Mouse (Mus musculus) neural tube, embryonic 14.5 days (tissue): Measurements from ENCODE around the gene Prpf18. TPM values are rescaled to one million over a fixed set of nuclear protein-coding genes. Genes with fewer than 3 reads are reported as not detected.

ENCODE experiments used
- ATAC-seq: fragments of 200-750 bp; cut with Nextera tagmentation; 2 replicates; pipeline ENCODE4 v1.8.0; 2017; ENCODE audit warnings: low read depth, mild to moderate bottlenecking, moderate TSS enrichment, moderate library complexity
- H3K27ac ChIP-seq: fragments of 300-500 bp; sonication (generic); 2 replicates; pipeline ENCODE4 v1.5.1; 2014; ENCODE audit warnings: low read depth, mild to moderate bottlenecking, control low read depth, low read length, moderate library complexity, mixed read lengths
- H3K27me3 ChIP-seq: fragments of 300-500 bp; sonication (generic); 2 replicates; pipeline ENCODE4 v1.6.1; 2014; ENCODE audit warnings: low read length; ENCODE audit not compliant: control insufficient read depth, insufficient read depth
- H3K36me3 ChIP-seq: fragments of 300-500 bp; sonication (generic); 2 replicates; pipeline ENCODE4 v1.6.1; 2014; ENCODE audit warnings: low read length, mixed read lengths; ENCODE audit not compliant: control insufficient read depth, insufficient read depth
- H3K4me1 ChIP-seq: fragments of 300-500 bp; sonication (generic); 2 replicates; pipeline ENCODE4 v1.6.1; 2014; ENCODE audit warnings: low read length; ENCODE audit not compliant: control insufficient read depth, insufficient read depth
- H3K4me2 ChIP-seq: fragments of 300-500 bp; sonication (generic); 2 replicates; pipeline ENCODE4 v1.6.1; 2014; ENCODE audit warnings: mild to moderate bottlenecking, low read depth, low read length, control low read depth
- H3K4me3 ChIP-seq: fragments of 300-500 bp; sonication (generic); 2 replicates; pipeline ENCODE4 v1.5.1; 2014; ENCODE audit warnings: low read depth, low read length, control low read depth, mixed read lengths
- H3K9ac ChIP-seq: fragments of 300-500 bp; sonication (generic); replicated peaks from 2 replicates; pipeline ENCODE4 v1.6.1; 2014; ENCODE audit warnings: low read depth, mild to moderate bottlenecking, control low read depth, low read length, mixed read lengths
- H3K9me3 ChIP-seq: fragments of 300-500 bp; sonication (generic); 2 replicates; pipeline ENCODE4 v1.6.1; 2016; ENCODE audit warnings: low read length; ENCODE audit not compliant: control insufficient read depth
- WGBS: fragments of 180-500 bp; shearing (Covaris S2); extraction: QIAGEN DNeasy Blood & Tissue Kit; methylation state at CpG from one replicate; pipeline ENCODE4 v1.1.7; 2014; 5-methylcytosine and 5-hydroxymethylcytosine counted together
- polyA plus RNA-seq: library from polyadenylated mRNA; unstranded; fragments of >200 nt; fragmentation: Nextera tagmentation; extraction: Ambion mirVana; gene quantifications from 2 replicates; pipeline ENCODE4 v1.2.1, GENCODE M21; 2014

Prpf18 gene
- polyA plus RNA-seq, 1 experiment from 2014 or later: 46.3 TPM

DNA sequence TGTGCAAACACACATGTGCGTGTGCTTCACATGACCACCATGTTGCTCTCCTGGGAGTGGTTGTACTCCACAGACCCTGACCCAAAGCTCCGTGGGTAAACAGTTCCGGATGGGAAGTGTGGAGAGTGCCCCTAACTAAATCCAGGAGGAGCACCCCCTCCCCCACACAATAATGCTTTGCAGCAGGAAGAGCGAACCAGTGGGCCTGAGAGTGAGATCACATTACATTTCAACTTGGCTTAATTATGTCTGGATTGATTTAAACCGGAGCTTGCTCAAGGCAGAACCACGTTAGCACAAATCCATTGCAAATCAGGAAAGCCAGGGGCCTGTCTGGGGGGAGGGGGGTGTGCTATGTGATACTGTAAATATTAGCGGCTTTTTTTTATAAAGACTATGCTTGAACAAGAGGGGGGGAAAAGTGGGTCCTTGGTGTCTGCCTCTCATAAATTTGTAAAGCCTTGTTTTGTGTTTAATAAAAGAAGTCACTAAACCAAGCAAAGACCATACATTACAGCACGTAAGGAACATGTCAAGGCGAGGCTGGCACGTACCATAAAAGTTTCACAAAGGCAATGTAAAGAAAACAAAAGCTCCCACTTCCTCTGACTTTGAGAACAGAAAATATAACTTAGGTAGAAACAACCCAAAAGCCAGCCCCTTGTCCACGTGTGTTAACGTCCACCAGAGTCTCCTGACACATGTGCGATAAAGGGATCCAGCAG is 64.1 kb downstream of the Prpf18 start:
- peaks cover 21% of the 10 kb centered on the region for H3K36me3 ChIP-seq
- no peak overlapping the region for H3K4me2 ChIP-seq
- no peaks in the 10 kb centered on the region for H3K9me3 ChIP-seq
- ATAC-seq: peak; percentile 68; the same call in 1 of the 2 replicates
- WGBS: 45% methylated on average over 13 of the region's 13 CpGs
- no peak overlapping the region for H3K4me3 ChIP-seq
- H3K27ac ChIP-seq: no peak overlapping the region
- H3K9ac ChIP-seq: no peak overlapping the region
- no peaks in the 10 kb centered on the region for H3K27me3 ChIP-seq
- no peaks in the 10 kb centered on the region for H3K4me1 ChIP-seq

GRCm38 (mm10) chr2:4586245-4586644 is 65.7 kb downstream of the Prpf18 start:
- Histone ChIP-seq H3K4me3 (no peak overlapping the region), H3K27me3 (no peaks in the 10 kb centered on the region), H3K36me3 (peaks cover 7% of the 10 kb centered on the region; the same call in 1 of the 2 replicates), H3K4me1 (no peaks in the 10 kb centered on the region), H3K27ac (no peak overlapping the region), H3K9ac (no peak overlapping the region), H3K4me2 (no peak overlapping the region), H3K9me3 (no peaks in the 10 kb centered on the region)
- WGBS: 69% methylated on average over 11 of the region's 11 CpGs
- no peak for ATAC-seq

GRCm38 (mm10) chr2:4584252-4584651 is 67.7 kb downstream of the Prpf18 start:
- H3K36me3 ChIP-seq: peaks cover 4% of the 10 kb centered on the region; the same call in 1 of the 2 replicates
- H3K27me3 ChIP-seq: no peaks in the 10 kb centered on the region
- no peak for ATAC-seq

DNA sequence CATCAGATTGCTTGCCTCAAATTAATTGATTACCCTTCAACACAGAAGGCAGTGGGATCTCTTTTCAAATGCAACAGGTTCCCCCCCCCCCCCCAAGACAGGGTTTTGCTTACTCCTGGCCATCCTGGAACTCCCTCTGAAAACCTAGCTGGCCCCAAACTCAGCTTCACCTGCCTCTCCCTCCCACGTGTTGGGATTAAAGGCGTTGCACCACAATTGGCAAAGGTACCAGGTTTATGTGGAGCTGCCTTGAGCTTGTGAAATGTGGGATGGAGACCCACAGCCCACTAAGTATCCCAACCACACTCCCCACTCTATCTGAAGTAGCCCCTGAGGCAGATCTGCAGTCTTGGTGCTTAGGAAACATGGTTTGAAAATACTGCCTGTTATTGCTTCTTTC is 69.0 kb downstream of the Prpf18 start:
- WGBS: 92% methylated on average over 2 of the region's 2 CpGs

More at GRCm38 (mm10) chr2:4584252-4584651, 67.7 kb downstream of the Prpf18 start:
- no peaks in the 10 kb centered on the region for H3K4me1 ChIP-seq
- no peaks in the 10 kb centered on the region for H3K9me3 ChIP-seq
- no peak overlapping the region for H3K4me3 ChIP-seq
- H3K9ac ChIP-seq: no peak overlapping the region
- no peak overlapping the region for H3K4me2 ChIP-seq
- H3K27ac ChIP-seq: no peak overlapping the region
- WGBS: 74% methylated on average over 5 of the region's 5 CpGs

DNA sequence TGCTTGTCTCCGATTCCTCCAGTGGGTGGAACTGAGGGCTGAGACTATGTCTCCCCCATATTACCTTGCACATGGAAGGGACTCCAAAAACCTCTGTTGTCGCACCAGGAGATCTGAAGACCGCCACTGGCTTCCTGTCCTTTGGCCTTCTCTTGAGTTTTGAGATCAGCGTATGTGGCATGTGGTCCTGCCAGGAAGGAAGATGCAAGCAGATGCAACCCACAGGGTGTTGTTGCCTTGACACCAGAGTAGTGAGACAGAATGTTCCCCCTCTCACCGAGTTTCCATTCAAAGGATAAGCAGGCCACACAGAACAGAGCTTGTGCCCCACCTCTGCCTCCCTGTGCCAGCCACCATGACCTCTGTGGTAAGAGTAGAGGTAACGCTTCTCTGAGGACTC is 71.2 kb downstream of the Prpf18 start:
- 68% methylated on average over 6 of the region's 6 CpGs for WGBS
- H3K27me3 ChIP-seq: no peaks in the 10 kb centered on the region
- no peak for ATAC-seq
- no peak overlapping the region for H3K4me2 ChIP-seq
- H3K27ac ChIP-seq: no peak overlapping the region
- no peaks in the 10 kb centered on the region; the same call in 1 of the 2 replicates for H3K36me3 ChIP-seq
- H3K9ac ChIP-seq: no peak overlapping the region
- H3K4me3 ChIP-seq: no peak overlapping the region
- H3K9me3 ChIP-seq: no peaks in the 10 kb centered on the region
- H3K4me1 ChIP-seq: peaks cover 3% of the 10 kb centered on the region; the same call in 1 of the 2 replicates

More for the DNA sequence above, 69.0 kb downstream of the Prpf18 start:
- peaks cover 3% of the 10 kb centered on the region; the same call in 1 of the 2 replicates for H3K4me1 ChIP-seq
- no peak for ATAC-seq
- no peak overlapping the region for H3K9ac ChIP-seq
- H3K36me3 ChIP-seq: 0 out of 2 replicates have a peak, but pooled peaks cover 4% of the 10 kb centered on the region
- no peak overlapping the region for H3K4me2 ChIP-seq
- H3K9me3 ChIP-seq: no peaks in the 10 kb centered on the region
- no peak overlapping the region for H3K4me3 ChIP-seq
- H3K27ac ChIP-seq: no peak overlapping the region
- H3K27me3 ChIP-seq: no peaks in the 10 kb centered on the region

DNA sequence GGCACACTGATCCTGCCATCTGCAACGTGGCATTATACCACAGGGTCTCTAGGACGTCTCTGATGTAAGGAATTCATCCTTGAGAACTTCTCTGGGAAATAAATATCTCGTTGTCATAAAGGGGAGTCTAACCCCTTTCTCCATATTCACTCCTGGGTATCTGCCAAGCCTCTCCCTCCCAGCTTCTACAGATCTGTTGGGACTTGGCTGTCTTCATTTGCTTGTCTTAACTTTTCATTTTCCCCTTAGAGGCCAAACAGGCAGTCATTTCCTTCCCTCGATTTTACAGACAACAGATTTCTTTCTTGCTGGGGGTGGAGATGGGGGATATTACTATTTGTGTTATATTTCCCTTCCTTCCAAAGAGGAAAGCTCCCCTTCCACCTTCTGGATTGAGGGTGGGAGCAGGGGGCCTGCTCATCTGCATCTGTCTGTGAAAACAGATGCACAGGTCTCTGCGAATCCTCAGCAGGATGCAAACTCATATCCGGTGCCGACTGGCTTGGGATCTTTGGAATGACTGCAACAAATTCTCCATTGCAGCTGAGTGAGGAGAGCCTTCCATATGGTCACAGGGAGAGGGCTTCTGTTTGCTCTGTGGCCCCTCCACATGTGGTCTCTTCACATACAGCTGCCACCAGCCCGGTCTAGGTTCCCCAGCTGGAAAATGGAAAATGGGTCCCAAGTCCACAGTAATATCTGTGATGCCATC is 72.4 kb downstream of the Prpf18 start:
- H3K4me3 ChIP-seq: no peak overlapping the region
- no peaks in the 10 kb centered on the region; the same call in none of the 2 replicates for H3K36me3 ChIP-seq
- H3K27me3 ChIP-seq: no peaks in the 10 kb centered on the region
- no peaks in the 10 kb centered on the region for H3K9me3 ChIP-seq
- 65% methylated on average over 8 of the region's 8 CpGs for WGBS
- peaks cover 7% of the 10 kb centered on the region; the same call in 1 of the 2 replicates for H3K4me1 ChIP-seq
- H3K27ac ChIP-seq: 0 out of 2 replicates have a peak overlapping the region, but pooled peaks have one; percentile 31
- H3K9ac ChIP-seq: no peak overlapping the region
- ATAC-seq: peak; percentile 47; the same call in 1 of the 2 replicates
- H3K4me2 ChIP-seq: no peak overlapping the region

GRCm38 (mm10) chr2:4578291-4578690 is 73.6 kb downstream of the Prpf18 start:
- ATAC-seq: no peak
- Histone ChIP-seq H3K4me3 (no peak overlapping the region), H3K4me2 (no peak overlapping the region), H3K4me1 (peaks cover 7% of the 10 kb centered on the region; the same call in 1 of the 2 replicates), H3K9ac (no peak overlapping the region), H3K27me3 (no peaks in the 10 kb centered on the region), H3K27ac (no peak overlapping the region), H3K36me3 (peaks cover under 1% of the 10 kb centered on the region), H3K9me3 (no peaks in the 10 kb centered on the region)
- 74% methylated on average over 5 of the region's 5 CpGs for WGBS

- no peak for ATAC-seq
- peaks cover 7% of the 10 kb centered on the region; the same call in 1 of the 2 replicates for H3K4me1 ChIP-seq
- H3K9me3 ChIP-seq: no peaks in the 10 kb centered on the region
- no peak overlapping the region for H3K9ac ChIP-seq
- no peaks in the 10 kb centered on the region for H3K27me3 ChIP-seq
- WGBS: 92% methylated on average over 7 of the region's 7 CpGs
- peaks cover 10% of the 10 kb centered on the region for H3K36me3 ChIP-seq
- no peak overlapping the region for H3K27ac ChIP-seq
- no peak overlapping the region for H3K4me3 ChIP-seq
- H3K4me2 ChIP-seq: no peak overlapping the region
Measured at GRCm38 (mm10) chr2:4575975-4576374, 75.9 kb downstream of the Prpf18 start.

DNA sequence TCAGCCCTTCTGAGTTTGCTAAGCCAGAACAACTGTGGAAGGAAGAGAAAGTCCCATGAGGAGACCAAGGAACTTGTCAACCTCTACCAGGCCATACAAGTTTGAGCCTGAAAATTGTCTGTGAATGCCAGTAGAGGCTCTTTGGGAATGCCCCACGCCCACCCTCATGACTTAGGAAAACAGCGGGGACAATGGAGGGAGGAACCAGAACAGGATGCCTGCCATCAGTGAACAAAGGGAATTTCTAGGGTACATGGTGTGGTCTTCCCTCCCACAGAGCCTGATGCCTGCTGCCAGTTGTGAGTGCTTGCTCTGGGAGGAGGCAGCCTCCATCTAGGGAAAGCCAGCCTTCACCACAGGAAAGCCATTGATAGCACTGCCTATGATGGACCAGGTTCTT is 76.8 kb downstream of the Prpf18 start:
- Histone ChIP-seq H3K9ac (no peak overlapping the region), H3K4me1 (peaks cover 7% of the 10 kb centered on the region; the same call in 1 of the 2 replicates), H3K4me2 (no peak overlapping the region), H3K9me3 (no peaks in the 10 kb centered on the region), H3K27ac (no peak overlapping the region), H3K27me3 (no peaks in the 10 kb centered on the region), H3K36me3 (peaks cover 10% of the 10 kb centered on the region), H3K4me3 (no peak overlapping the region)
- ATAC-seq: no peak
- WGBS: 42% methylated on average over 2 of the region's 2 CpGs
